Mouse (Mus musculus) cerebellum, adult (tissue): ENCODE measurements around the gene Dpf3.

Experiments
- ATAC-seq: cut with Nextera tagmentation; 2 replicates; pipeline ENCODE4 v1.9.2; 2017; ENCODE audit warnings: mild to moderate bottlenecking, moderate library complexity, mixed read lengths; ENCODE audit not compliant: insufficient number of reproducible peaks, low FRiP score, low TSS enrichment

Dpf3 gene

GRCm38 (mm10) chr12:83487476-83487991, at the start of gene Dpf3:
Dpf3 (minus strand) TSS chr12:83487716.
- ATAC-seq = peak; percentile 91

GRCm38 (mm10) chr12:83536039-83536438, 48.5 kb upstream of the Dpf3 start:
- ATAC-seq = no peak

- ATAC-seq = no peak
Measured at GRCm38 (mm10) chr12:83535428-83535827, 47.9 kb upstream of the Dpf3 start.

- no peak for ATAC-seq
Measured at GRCm38 (mm10) chr12:83534190-83534589, 46.7 kb upstream of the Dpf3 start.

- ATAC-seq = no peak
Measured at GRCm38 (mm10) chr12:83532966-83533365, 45.5 kb upstream of the Dpf3 start.

- ATAC-seq = no peak
Measured at GRCm38 (mm10) chr12:83531992-83532391, 44.5 kb upstream of the Dpf3 start.

GRCm38 (mm10) chr12:83528665-83529064, 41.1 kb upstream of the Dpf3 start:
- no peak for ATAC-seq

- ATAC-seq = no peak
Measured at GRCm38 (mm10) chr12:83527816-83528215, 40.3 kb upstream of the Dpf3 start.

- ATAC-seq = no peak
Measured at GRCm38 (mm10) chr12:83525822-83526544, 38.5 kb upstream of the Dpf3 start.

- no peak for ATAC-seq
Measured at GRCm38 (mm10) chr12:83524329-83524728, 36.8 kb upstream of the Dpf3 start.

- no peak for ATAC-seq
Measured at GRCm38 (mm10) chr12:83523892-83524291, 36.4 kb upstream of the Dpf3 start.

- ATAC-seq = no peak
Measured at GRCm38 (mm10) chr12:83523056-83523455, 35.5 kb upstream of the Dpf3 start.

- ATAC-seq = no peak
Measured at GRCm38 (mm10) chr12:83521083-83521482, 33.6 kb upstream of the Dpf3 start.

- peak; percentile 95 for ATAC-seq
Measured at GRCm38 (mm10) chr12:83520311-83520890, 32.9 kb upstream of the Dpf3 start, which contains the start of gene Dcaf4. Dcaf4 (plus strand) TSS chr12:83520466.

- no peak for ATAC-seq
Measured at GRCm38 (mm10) chr12:83517580-83517979, 30.1 kb upstream of the Dpf3 start.

GRCm38 (mm10) chr12:83514216-83514615, 26.7 kb upstream of the Dpf3 start:
- ATAC-seq = no peak

- ATAC-seq = no peak
Measured at GRCm38 (mm10) chr12:83513185-83513584, 25.7 kb upstream of the Dpf3 start.

- ATAC-seq = no peak
Measured at GRCm38 (mm10) chr12:83512783-83513182, 25.3 kb upstream of the Dpf3 start.

- no peak for ATAC-seq
Measured at GRCm38 (mm10) chr12:83510586-83510985, 23.1 kb upstream of the Dpf3 start.

- no peak for ATAC-seq
Measured at GRCm38 (mm10) chr12:83506543-83506942, 19.0 kb upstream of the Dpf3 start.

GRCm38 (mm10) chr12:83502190-83502589, 14.7 kb upstream of the Dpf3 start:
- ATAC-seq = peak; percentile 49; the same call in 1 of the 2 replicates

- no peak for ATAC-seq
Measured at GRCm38 (mm10) chr12:83499256-83499655, 11.7 kb upstream of the Dpf3 start.
